Mouse (Mus musculus) neural tube, embryonic 14.5 days (tissue): ENCODE results near the gene Dock9. TPM values are rescaled to one million over a fixed set of nuclear protein-coding genes. Genes with fewer than 3 reads are reported as not detected.
A peak's percentile ranks its signal among the peaks of the same experiment; 100 is the strongest.

Experiments
- ATAC-seq: fragments of 200-750 bp; cut with Nextera tagmentation; 2 replicates; pipeline ENCODE4 v1.8.0; 2017; ENCODE audit warnings: low read depth, mild to moderate bottlenecking, moderate TSS enrichment, moderate library complexity
- H3K27ac ChIP-seq: fragments of 300-500 bp; sonication (generic); 2 replicates; pipeline ENCODE4 v1.5.1; 2014; ENCODE audit warnings: low read depth, mild to moderate bottlenecking, control low read depth, low read length, moderate library complexity, mixed read lengths
- H3K27me3 ChIP-seq: fragments of 300-500 bp; sonication (generic); 2 replicates; pipeline ENCODE4 v1.6.1; 2014; ENCODE audit warnings: low read length; ENCODE audit not compliant: control insufficient read depth, insufficient read depth
- H3K36me3 ChIP-seq: fragments of 300-500 bp; sonication (generic); 2 replicates; pipeline ENCODE4 v1.6.1; 2014; ENCODE audit warnings: low read length, mixed read lengths; ENCODE audit not compliant: control insufficient read depth, insufficient read depth
- H3K4me1 ChIP-seq: fragments of 300-500 bp; sonication (generic); 2 replicates; pipeline ENCODE4 v1.6.1; 2014; ENCODE audit warnings: low read length; ENCODE audit not compliant: control insufficient read depth, insufficient read depth
- H3K4me2 ChIP-seq: fragments of 300-500 bp; sonication (generic); 2 replicates; pipeline ENCODE4 v1.6.1; 2014; ENCODE audit warnings: mild to moderate bottlenecking, low read depth, low read length, control low read depth
- H3K4me3 ChIP-seq: fragments of 300-500 bp; sonication (generic); 2 replicates; pipeline ENCODE4 v1.5.1; 2014; ENCODE audit warnings: low read depth, low read length, control low read depth, mixed read lengths
- H3K9ac ChIP-seq: fragments of 300-500 bp; sonication (generic); replicated peaks from 2 replicates; pipeline ENCODE4 v1.6.1; 2014; ENCODE audit warnings: low read depth, mild to moderate bottlenecking, control low read depth, low read length, mixed read lengths
- H3K9me3 ChIP-seq: fragments of 300-500 bp; sonication (generic); 2 replicates; pipeline ENCODE4 v1.6.1; 2016; ENCODE audit warnings: low read length; ENCODE audit not compliant: control insufficient read depth
- WGBS: fragments of 180-500 bp; shearing (Covaris S2); extraction: QIAGEN DNeasy Blood & Tissue Kit; methylation state at CpG from one replicate; pipeline ENCODE4 v1.1.7; 2014; 5-methylcytosine and 5-hydroxymethylcytosine counted together
- polyA plus RNA-seq: library from polyadenylated mRNA; unstranded; fragments of >200 nt; fragmentation: Nextera tagmentation; extraction: Ambion mirVana; gene quantifications from 2 replicates; pipeline ENCODE4 v1.2.1, GENCODE M21; 2014

Dock9 gene
- polyA plus RNA-seq, 1 experiment from 2014 or later = 13.2 TPM

GRCm38 (mm10) chr14:121734217-121734616 is 63.4 kb downstream of the Dock9 start:
- no peaks in the 10 kb centered on the region for H3K27me3 ChIP-seq
- 88% methylated on average over 7 of the region's 7 CpGs for WGBS
- no peaks in the 10 kb centered on the region for H3K9me3 ChIP-seq
- no peak overlapping the region for H3K9ac ChIP-seq
- H3K4me3 ChIP-seq = no peak overlapping the region
- no peaks in the 10 kb centered on the region for H3K36me3 ChIP-seq
- no peak overlapping the region for H3K27ac ChIP-seq
- H3K4me2 ChIP-seq = no peak overlapping the region
- 0 out of 2 replicates have a peak, but pooled peaks cover 6% of the 10 kb centered on the region for H3K4me1 ChIP-seq
- ATAC-seq = no peak

- Histone ChIP-seq H3K36me3 (no peaks in the 10 kb centered on the region), H3K4me1 (0 out of 2 replicates have a peak, but pooled peaks cover under 1% of the 10 kb centered on the region), H3K27me3 (no peaks in the 10 kb centered on the region), H3K27ac (no peak overlapping the region), H3K9me3 (no peaks in the 10 kb centered on the region), H3K4me2 (no peak overlapping the region), H3K9ac (no peak overlapping the region), H3K4me3 (no peak overlapping the region)
- 95% methylated on average over 12 of the region's 12 CpGs for WGBS
- no peak for ATAC-seq
Observed at GRCm38 (mm10) chr14:121733694-121734093, 63.9 kb downstream of the Dock9 start.

- 26% methylated on average over 8 of the region's 8 CpGs for WGBS
- H3K27me3 ChIP-seq = no peaks in the 10 kb centered on the region
- no peaks in the 10 kb centered on the region for H3K9me3 ChIP-seq
- ATAC-seq = no peak
- H3K9ac ChIP-seq = no peak overlapping the region
- H3K4me1 ChIP-seq = no peaks in the 10 kb centered on the region
- no peaks in the 10 kb centered on the region for H3K36me3 ChIP-seq
- no peak overlapping the region for H3K27ac ChIP-seq
- no peak overlapping the region for H3K4me2 ChIP-seq
- no peak overlapping the region for H3K4me3 ChIP-seq
Observed at GRCm38 (mm10) chr14:121732196-121732595, 65.4 kb downstream of the Dock9 start.

- Histone ChIP-seq H3K27me3 (no peaks in the 10 kb centered on the region), H3K36me3 (no peaks in the 10 kb centered on the region), H3K4me1 (no peaks in the 10 kb centered on the region), H3K9me3 (no peaks in the 10 kb centered on the region), H3K27ac (no peak overlapping the region), H3K4me3 (no peak overlapping the region), H3K9ac (no peak overlapping the region), H3K4me2 (no peak overlapping the region)
- peak; percentile 62 for ATAC-seq
- WGBS = 25% methylated on average over 6 of the region's 6 CpGs
Observed at GRCm38 (mm10) chr14:121731688-121732168, 65.9 kb downstream of the Dock9 start.

- Histone ChIP-seq H3K36me3 (no peaks in the 10 kb centered on the region), H3K9me3 (no peaks in the 10 kb centered on the region), H3K4me2 (no peak overlapping the region), H3K4me3 (no peak overlapping the region), H3K27ac (no peak overlapping the region), H3K27me3 (no peaks in the 10 kb centered on the region), H3K9ac (no peak overlapping the region), H3K4me1 (no peaks in the 10 kb centered on the region)
- WGBS = 95% methylated on average over 2 of the region's 3 CpGs
- ATAC-seq = no peak
Observed at GRCm38 (mm10) chr14:121730966-121731365, 66.7 kb downstream of the Dock9 start.

- H3K4me2 ChIP-seq = no peak overlapping the region
- H3K4me3 ChIP-seq = no peak overlapping the region
- H3K27me3 ChIP-seq = no peaks in the 10 kb centered on the region
- H3K27ac ChIP-seq = no peak overlapping the region
- no peaks in the 10 kb centered on the region for H3K9me3 ChIP-seq
- WGBS = 81% methylated on average over 8 of the region's 8 CpGs
- H3K9ac ChIP-seq = no peak overlapping the region
- H3K36me3 ChIP-seq = no peaks in the 10 kb centered on the region
- H3K4me1 ChIP-seq = no peaks in the 10 kb centered on the region
- ATAC-seq = no peak
Observed at GRCm38 (mm10) chr14:121727996-121728395, 69.6 kb downstream of the Dock9 start.

GRCm38 (mm10) chr14:121724501-121724900 is 73.1 kb downstream of the Dock9 start:
- H3K36me3 ChIP-seq = no peaks in the 10 kb centered on the region
- no peak for ATAC-seq
- H3K4me1 ChIP-seq = 0 out of 2 replicates have a peak, but pooled peaks cover 5% of the 10 kb centered on the region
- H3K9me3 ChIP-seq = no peaks in the 10 kb centered on the region
- 90% methylated on average over 8 of the region's 8 CpGs for WGBS
- no peak overlapping the region for H3K4me3 ChIP-seq
- H3K27ac ChIP-seq = no peak overlapping the region
- no peak overlapping the region for H3K4me2 ChIP-seq
- no peaks in the 10 kb centered on the region for H3K27me3 ChIP-seq
- H3K9ac ChIP-seq = no peak overlapping the region

- ATAC-seq = no peak
- 18% methylated on average over 8 of the region's 8 CpGs for WGBS
- no peak overlapping the region for H3K9ac ChIP-seq
- 0 out of 2 replicates have a peak, but pooled peaks cover 5% of the 10 kb centered on the region for H3K4me1 ChIP-seq
- H3K27me3 ChIP-seq = no peaks in the 10 kb centered on the region
- H3K9me3 ChIP-seq = no peaks in the 10 kb centered on the region
- H3K27ac ChIP-seq = no peak overlapping the region
- no peaks in the 10 kb centered on the region for H3K36me3 ChIP-seq
- no peak overlapping the region for H3K4me2 ChIP-seq
- no peak overlapping the region for H3K4me3 ChIP-seq
Observed at GRCm38 (mm10) chr14:121722774-121723173, 74.9 kb downstream of the Dock9 start.

- WGBS = 81% methylated on average over 5 of the region's 5 CpGs
- no peak overlapping the region for H3K9ac ChIP-seq
- ATAC-seq = no peak
Observed at GRCm38 (mm10) chr14:121721431-121721830, 76.2 kb downstream of the Dock9 start.

More at GRCm38 (mm10) chr14:121721431-121721830, 76.2 kb downstream of the Dock9 start:
- Histone ChIP-seq H3K4me1 (0 out of 2 replicates have a peak, but pooled peaks cover 5% of the 10 kb centered on the region), H3K36me3 (no peaks in the 10 kb centered on the region), H3K27ac (no peak overlapping the region), H3K27me3 (no peaks in the 10 kb centered on the region), H3K4me2 (no peak overlapping the region), H3K4me3 (no peak overlapping the region), H3K9me3 (no peaks in the 10 kb centered on the region)
